Mouse (Mus musculus) stomach, postnatal 0 days (tissue): ENCODE measurements around the gene Gtf2h5. TPM values are rescaled to one million over a fixed set of nuclear protein-coding genes. Genes with fewer than 3 reads are reported as not detected.

Experiments used
- ATAC-seq: fragments of 200-750 bp; cut with Nextera tagmentation; 2 replicates; pipeline ENCODE4 v1.8.0; 2017; ENCODE audit not compliant: low FRiP score, low TSS enrichment
- DNase-seq: peaks from one replicate; pipeline ENCODE4 v3.0.0-alpha.2; 2016; ENCODE audit warnings: low spot score
- H3K27ac ChIP-seq: fragments of 300-500 bp; sonication (generic); replicated peaks from 2 replicates; pipeline ENCODE4 v1.5.1; 2014; ENCODE audit warnings: mild to moderate bottlenecking, control low read depth
- H3K27me3 ChIP-seq: fragments of 300-500 bp; sonication (generic); 2 replicates; pipeline ENCODE4 v1.6.1; 2014; ENCODE audit warnings: low read length; ENCODE audit not compliant: control insufficient read depth, insufficient read depth
- H3K36me3 ChIP-seq: fragments of 300-500 bp; sonication (generic); 2 replicates; pipeline ENCODE4 v1.6.1; 2014; ENCODE audit warnings: low read length, mixed read lengths; ENCODE audit not compliant: control insufficient read depth, insufficient read depth
- H3K4me1 ChIP-seq: fragments of 300-500 bp; sonication (generic); replicated peaks from 2 replicates; pipeline ENCODE4 v1.6.1; 2014; ENCODE audit warnings: antibody characterized with exemption; ENCODE audit not compliant: control insufficient read depth, insufficient read depth
- H3K4me2 ChIP-seq: fragments of 300-500 bp; sonication (generic); replicated peaks from 2 replicates; pipeline ENCODE4 v1.6.1; 2014; ENCODE audit warnings: low read depth, mild to moderate bottlenecking, control low read depth, moderate library complexity
- H3K4me3 ChIP-seq: fragments of 300-500 bp; sonication (generic); 2 replicates; pipeline ENCODE4 v1.5.1; 2014; ENCODE audit warnings: low read depth, low read length, control low read depth
- H3K9ac ChIP-seq: fragments of 300-500 bp; sonication (generic); 2 replicates; pipeline ENCODE4 v1.6.1; 2014; ENCODE audit warnings: mild to moderate bottlenecking, low read length, control low read depth, mixed read lengths
- H3K9me3 ChIP-seq: fragments of 300-500 bp; sonication (generic); 2 replicates; pipeline ENCODE4 v1.6.1; 2016; ENCODE audit warnings: low read length; ENCODE audit not compliant: control insufficient read depth
- CTCF ChIP-seq: IDR thresholded peaks from 2 replicates; pipeline ENCODE4 v1.5.1; 2016; ENCODE audit warnings: antibody characterized with exemption, low read depth, mild to moderate bottlenecking, moderate library complexity
- EP300 ChIP-seq: optimal IDR thresholded peaks from 2 replicates; pipeline ENCODE3; 2016; ENCODE audit warnings: antibody characterized with exemption
- WGBS: fragments of 180-500 bp; shearing (Covaris S2); extraction: QIAGEN DNeasy Blood & Tissue Kit; methylation state at CpG from one replicate; pipeline ENCODE4 v1.1.7; 2014; 5-methylcytosine and 5-hydroxymethylcytosine counted together
- polyA plus RNA-seq: library from polyadenylated mRNA; unstranded; fragments of >200 nt; fragmentation: Nextera tagmentation; extraction: Ambion mirVana; gene quantifications from 2 replicates; pipeline ENCODE4 v1.2.1, GENCODE M21; 2015

Gene Gtf2h5
- polyA plus RNA-seq, 1 experiment from 2014 or later, result 141 TPM

DNA sequence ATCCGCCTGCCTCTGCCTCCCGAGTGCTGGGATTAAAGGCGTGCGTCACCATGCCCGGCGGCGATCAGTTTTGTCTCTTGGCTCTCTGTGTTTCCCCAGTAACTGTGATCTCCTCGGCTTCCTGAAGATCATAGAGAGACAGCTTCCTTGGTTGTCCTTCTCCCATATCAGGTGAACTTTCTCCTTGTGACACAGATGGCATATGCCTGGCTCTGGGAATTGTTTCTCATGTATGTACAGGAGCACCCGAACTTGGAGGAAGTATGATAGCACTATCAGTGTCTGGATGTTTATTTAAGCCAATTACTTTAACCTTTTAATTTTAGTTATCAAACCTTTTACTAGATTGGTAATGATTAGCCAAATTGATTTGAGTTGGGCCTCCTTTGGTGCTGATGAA, 35.5 kb downstream of the Gtf2h5 start:
- Histone ChIP-seq H3K27ac (no peak overlapping the region), H3K36me3 (no peaks in the 10 kb centered on the region), H3K4me1 (no peaks in the 10 kb centered on the region), H3K9me3 (no peaks in the 10 kb centered on the region), H3K4me2 (no peak overlapping the region), H3K9ac (no peak overlapping the region), H3K27me3 (no peaks in the 10 kb centered on the region), H3K4me3 (no peak overlapping the region)
- DNase-seq (no peak), ATAC-seq (no peak)
- WGBS, result 88% methylated on average over 9 of the region's 9 CpGs
- TF ChIP-seq EP300, result no peak
- TF ChIP-seq CTCF, result no peak

- 56% methylated on average over 4 of the region's 4 CpGs for WGBS
- TF ChIP-seq EP300 (no peak), CTCF (no peak)
- H3K4me3 ChIP-seq, result no peak overlapping the region
- no peak overlapping the region for H3K4me2 ChIP-seq
- ATAC-seq (no peak), DNase-seq (no peak)
- H3K36me3 ChIP-seq, result 0 out of 2 replicates have a peak, but pooled peaks cover 2% of the 10 kb centered on the region
- H3K4me1 ChIP-seq, result no peaks in the 10 kb centered on the region
- no peak overlapping the region for H3K9ac ChIP-seq
- no peaks in the 10 kb centered on the region for H3K9me3 ChIP-seq
- H3K27me3 ChIP-seq, result no peaks in the 10 kb centered on the region
- H3K27ac ChIP-seq, result no peak overlapping the region
These were observed 37.7 kb downstream of the Gtf2h5 start for GRCm38 (mm10) chr17:6117148-6117725.

- DNase-seq (no peak), ATAC-seq (no peak)
- Histone ChIP-seq H3K9me3 (no peaks in the 10 kb centered on the region), H3K9ac (no peak overlapping the region), H3K27me3 (no peaks in the 10 kb centered on the region), H3K4me3 (no peak overlapping the region), H3K4me1 (no peaks in the 10 kb centered on the region), H3K36me3 (peaks cover 5% of the 10 kb centered on the region; the same call in 1 of the 2 replicates), H3K4me2 (no peak overlapping the region), H3K27ac (no peak overlapping the region)
- 64% methylated on average over 3 of the region's 3 CpGs for WGBS
- TF ChIP-seq EP300 (no peak), CTCF (no peak)
These were observed 38.3 kb downstream of the Gtf2h5 start for GRCm38 (mm10) chr17:6117917-6118316.

DNA sequence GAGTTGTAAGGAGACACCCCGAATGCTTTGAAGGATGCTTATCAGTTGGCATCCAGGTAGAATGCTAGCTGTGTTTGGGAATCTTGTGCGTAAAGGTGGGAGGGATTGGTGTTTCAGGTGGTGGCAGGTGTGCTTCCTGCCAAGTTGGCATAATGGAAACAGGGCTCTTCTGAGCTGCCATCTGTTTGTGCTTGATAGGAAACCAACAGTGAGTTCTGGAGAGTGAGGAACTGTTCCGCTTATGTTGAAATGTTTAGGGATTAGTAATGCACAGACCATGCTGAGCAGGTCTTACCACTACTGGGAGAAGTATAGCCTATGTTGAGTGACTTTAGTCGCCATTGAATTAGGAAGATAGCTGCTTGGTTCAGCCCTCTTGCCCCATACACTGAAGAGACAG, 39.3 kb downstream of the Gtf2h5 start:
- TF ChIP-seq CTCF (no peak), EP300 (no peak)
- Histone ChIP-seq H3K36me3 (peaks cover 9% of the 10 kb centered on the region; the same call in 1 of the 2 replicates), H3K27ac (no peak overlapping the region), H3K9me3 (no peaks in the 10 kb centered on the region), H3K4me2 (no peak overlapping the region), H3K4me1 (no peaks in the 10 kb centered on the region), H3K4me3 (no peak overlapping the region), H3K9ac (no peak overlapping the region), H3K27me3 (no peaks in the 10 kb centered on the region)
- DNase-seq (no peak), ATAC-seq (no peak)
- WGBS, result 80% methylated on average over 4 of the region's 4 CpGs

DNA sequence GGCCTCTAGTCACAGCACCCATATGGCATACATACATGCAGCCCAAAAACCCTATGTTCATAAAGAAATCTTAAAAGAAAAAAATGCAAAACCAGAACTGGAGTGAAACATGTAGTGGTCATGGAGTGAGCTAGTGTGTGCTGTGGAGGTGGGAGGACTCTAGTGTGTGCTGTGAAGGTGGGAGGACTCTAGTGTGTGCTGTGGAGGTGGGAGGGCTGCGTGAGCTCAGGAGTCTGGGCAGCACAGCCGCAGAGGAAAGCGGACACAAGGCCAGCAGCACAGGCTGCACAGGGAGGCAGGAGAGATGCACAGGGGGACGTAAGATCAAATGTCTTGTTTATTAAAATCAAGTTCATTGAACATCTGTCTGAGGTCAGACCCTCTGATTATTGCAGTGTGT, 44.2 kb downstream of the Gtf2h5 start:
- H3K27ac ChIP-seq, result no peak overlapping the region
- 88% methylated on average over 4 of the region's 4 CpGs for WGBS
- H3K36me3 ChIP-seq, result peaks cover 12% of the 10 kb centered on the region
- DNase-seq, result no peak
- H3K4me1 ChIP-seq, result no peaks in the 10 kb centered on the region
- TF ChIP-seq CTCF (no peak), EP300 (no peak)
- ATAC-seq, result no peak
- H3K4me3 ChIP-seq, result no peak overlapping the region
- H3K4me2 ChIP-seq, result no peak overlapping the region
- H3K9ac ChIP-seq, result no peak overlapping the region
- no peaks in the 10 kb centered on the region for H3K9me3 ChIP-seq
- no peaks in the 10 kb centered on the region for H3K27me3 ChIP-seq

GRCm38 (mm10) chr17:6125441-6125840, 45.9 kb downstream of the Gtf2h5 start:
- ATAC-seq, result no peak
- Histone ChIP-seq H3K4me1 (no peaks in the 10 kb centered on the region), H3K27me3 (no peaks in the 10 kb centered on the region), H3K9me3 (no peaks in the 10 kb centered on the region), H3K9ac (no peak overlapping the region), H3K4me3 (no peak overlapping the region), H3K36me3 (peaks cover 12% of the 10 kb centered on the region), H3K4me2 (no peak overlapping the region), H3K27ac (no peak overlapping the region)
- 90% methylated on average over 3 of the region's 3 CpGs for WGBS
- TF ChIP-seq CTCF (no peak), EP300 (no peak)
- DNase-seq, result no peak
